Mouse (Mus musculus): Measurements from ENCODE around the gene Gstp3. TPM values are rescaled to one million over a fixed set of nuclear protein-coding genes. Genes with fewer than 3 reads are reported as not detected.
A peak's percentile ranks its signal among the peaks of the same experiment; 100 is the strongest.

Gstp3 gene
- polyA plus RNA-seq, 1 experiment from 2014 or later = 15.0 TPM

GRCm38 (mm10) chr19:4099056-4099455 lies 39.7 kb upstream of the Gstp3 start:
- H3K9me3 ChIP-seq (replicated peaks) = no peaks in the 10 kb centered on the region
- peaks cover 47% of the 10 kb centered on the region for H3K27me3 ChIP-seq (replicated peaks)
- H3K9ac ChIP-seq = peak overlapping the region; percentile 70
- peak overlapping the region; percentile 93 for H3K4me2 ChIP-seq
- H3K27ac ChIP-seq = peak overlapping the region; percentile 67
- WGBS (ENCODE audit: insufficient replicate concordance) = 6% methylated on average over 9 of the region's 9 CpGs
- H3K36me3 ChIP-seq = peaks cover 4% of the 10 kb centered on the region; the same call in 1 of the 2 replicates
- no peak for ATAC-seq
- peak overlapping the region; percentile 72 for H3K4me3 ChIP-seq
- H3K4me1 ChIP-seq = peaks cover 51% of the 10 kb centered on the region

GRCm38 (mm10) chr19:4098426-4098825 lies 39.1 kb upstream of the Gstp3 start:
- peak overlapping the region; percentile 72 for H3K4me3 ChIP-seq
- peak overlapping the region; percentile 67 for H3K27ac ChIP-seq
- H3K27me3 ChIP-seq (replicated peaks) = peaks cover 42% of the 10 kb centered on the region
- peaks cover 4% of the 10 kb centered on the region; the same call in 1 of the 2 replicates for H3K36me3 ChIP-seq
- H3K9me3 ChIP-seq (replicated peaks) = no peaks in the 10 kb centered on the region
- WGBS (ENCODE audit: insufficient replicate concordance) = 77% methylated on average over 13 of the region's 13 CpGs
- peak overlapping the region; percentile 93 for H3K4me2 ChIP-seq
- ATAC-seq = no peak
- H3K4me1 ChIP-seq = peaks cover 51% of the 10 kb centered on the region
- peak overlapping the region; percentile 22; the same call in 1 of the 2 replicates for H3K9ac ChIP-seq

GRCm38 (mm10) chr19:4097441-4097825 lies 38.1 kb upstream of the Gstp3 start:
- ATAC-seq = peak; percentile 76
- Histone ChIP-seq H3K27ac (peak overlapping the region; percentile 99), H3K9ac (peak overlapping the region; percentile 80), H3K9me3 (replicated peaks) (no peaks in the 10 kb centered on the region), H3K27me3 (replicated peaks) (peaks cover 32% of the 10 kb centered on the region), H3K36me3 (peaks cover 4% of the 10 kb centered on the region; the same call in 1 of the 2 replicates), H3K4me2 (peak overlapping the region; percentile 93), H3K4me3 (peak overlapping the region; percentile 72), H3K4me1 (peaks cover 58% of the 10 kb centered on the region)
- 1% methylated on average over 21 of the region's 21 CpGs for WGBS (ENCODE audit: insufficient replicate concordance)

- Histone ChIP-seq H3K27me3 (replicated peaks) (peaks cover 26% of the 10 kb centered on the region), H3K9me3 (replicated peaks) (no peaks in the 10 kb centered on the region), H3K4me3 (peak within 1 kb of the TSS; percentile 72), H3K36me3 (peaks cover 4% of the 10 kb centered on the region; the same call in 1 of the 2 replicates), H3K4me1 (peaks cover 59% of the 10 kb centered on the region), H3K9ac (peak within 1 kb of the TSS; percentile 80), H3K4me2 (peak within 1 kb of the TSS; percentile 93), H3K27ac (peak within 1 kb of the TSS; percentile 99)
- ATAC-seq = peak; percentile 91
- WGBS (ENCODE audit: insufficient replicate concordance) = under 1% methylated on average over 65 of the region's 65 CpGs
These were observed 37.5 kb upstream of the Gstp3 start, which contains the start of gene Cdk2ap2 for GRCm38 (mm10) chr19:4096642-4097440. Cdk2ap2 (plus strand) TSS chr19:4097182.

- Histone ChIP-seq H3K27ac (no peak overlapping the region), H3K9ac (peak overlapping the region; percentile 78; the same call in 1 of the 2 replicates), H3K4me3 (no peak overlapping the region), H3K4me2 (peak overlapping the region; percentile 93), H3K4me1 (peaks cover 56% of the 10 kb centered on the region), H3K27me3 (replicated peaks) (peaks cover 16% of the 10 kb centered on the region), H3K36me3 (peaks cover 4% of the 10 kb centered on the region; the same call in 1 of the 2 replicates), H3K9me3 (replicated peaks) (no peaks in the 10 kb centered on the region)
- 64% methylated on average over 3 of the region's 3 CpGs for WGBS (ENCODE audit: insufficient replicate concordance)
- ATAC-seq = no peak
These were observed 36.4 kb upstream of the Gstp3 start for GRCm38 (mm10) chr19:4095802-4096201.

GRCm38 (mm10) chr19:4094774-4095303 lies 35.5 kb upstream of the Gstp3 start:
- Histone ChIP-seq H3K36me3 (peaks cover 4% of the 10 kb centered on the region; the same call in 1 of the 2 replicates), H3K27me3 (replicated peaks) (peaks cover 14% of the 10 kb centered on the region), H3K9me3 (replicated peaks) (no peaks in the 10 kb centered on the region), H3K4me1 (peaks cover 47% of the 10 kb centered on the region), H3K27ac (no peak overlapping the region), H3K4me2 (no peak overlapping the region), H3K9ac (no peak overlapping the region), H3K4me3 (no peak overlapping the region)
- WGBS (ENCODE audit: insufficient replicate concordance) = 75% methylated on average over 5 of the region's 5 CpGs
- ATAC-seq = no peak

- H3K4me2 ChIP-seq = no peak overlapping the region
- no peak for ATAC-seq
- peaks cover 4% of the 10 kb centered on the region; the same call in 1 of the 2 replicates for H3K36me3 ChIP-seq
- H3K9me3 ChIP-seq (replicated peaks) = no peaks in the 10 kb centered on the region
- H3K27me3 ChIP-seq (replicated peaks) = peaks cover 13% of the 10 kb centered on the region
- peaks cover 42% of the 10 kb centered on the region for H3K4me1 ChIP-seq
- no peak overlapping the region for H3K4me3 ChIP-seq
- no peak overlapping the region for H3K9ac ChIP-seq
- WGBS (ENCODE audit: insufficient replicate concordance) = 74% methylated on average over 3 of the region's 3 CpGs
- H3K27ac ChIP-seq = no peak overlapping the region
These were observed 35.0 kb upstream of the Gstp3 start for GRCm38 (mm10) chr19:4094348-4094747.

GRCm38 (mm10) chr19:4093772-4094171 lies 34.4 kb upstream of the Gstp3 start:
- 77% methylated on average over 7 of the region's 7 CpGs for WGBS (ENCODE audit: insufficient replicate concordance)
- no peak overlapping the region for H3K4me3 ChIP-seq
- no peak overlapping the region for H3K27ac ChIP-seq
- H3K4me2 ChIP-seq = no peak overlapping the region
- no peak for ATAC-seq
- H3K27me3 ChIP-seq (replicated peaks) = peaks cover 18% of the 10 kb centered on the region
- peaks cover 36% of the 10 kb centered on the region for H3K4me1 ChIP-seq
- peaks cover 4% of the 10 kb centered on the region; the same call in 1 of the 2 replicates for H3K36me3 ChIP-seq
- no peaks in the 10 kb centered on the region for H3K9me3 ChIP-seq (replicated peaks)
- H3K9ac ChIP-seq = no peak overlapping the region

GRCm38 (mm10) chr19:4092750-4093149 lies 33.4 kb upstream of the Gstp3 start:
- H3K27ac ChIP-seq = no peak overlapping the region
- no peak overlapping the region for H3K9ac ChIP-seq
- H3K4me2 ChIP-seq = no peak overlapping the region
- 55% methylated on average over 3 of the region's 3 CpGs for WGBS (ENCODE audit: insufficient replicate concordance)
- no peak overlapping the region for H3K4me3 ChIP-seq
- H3K9me3 ChIP-seq (replicated peaks) = no peaks in the 10 kb centered on the region
- ATAC-seq = no peak
- no peaks in the 10 kb centered on the region for H3K36me3 ChIP-seq
- H3K27me3 ChIP-seq (replicated peaks) = peaks cover 26% of the 10 kb centered on the region
- H3K4me1 ChIP-seq = peaks cover 33% of the 10 kb centered on the region

GRCm38 (mm10) chr19:4091383-4091782 lies 32.0 kb upstream of the Gstp3 start:
- H3K4me2 ChIP-seq = no peak overlapping the region
- no peaks in the 10 kb centered on the region for H3K9me3 ChIP-seq (replicated peaks)
- no peak overlapping the region for H3K27ac ChIP-seq
- no peaks in the 10 kb centered on the region for H3K36me3 ChIP-seq
- no peak overlapping the region for H3K4me3 ChIP-seq
- H3K4me1 ChIP-seq = peaks cover 25% of the 10 kb centered on the region
- peaks cover 35% of the 10 kb centered on the region for H3K27me3 ChIP-seq (replicated peaks)
- 13% methylated on average over 2 of the region's 2 CpGs for WGBS (ENCODE audit: insufficient replicate concordance)
- H3K9ac ChIP-seq = no peak overlapping the region
- ATAC-seq = no peak

GRCm38 (mm10) chr19:4090446-4090845 lies 31.1 kb upstream of the Gstp3 start:
- WGBS (ENCODE audit: insufficient replicate concordance) = 69% methylated on average over 3 of the region's 3 CpGs

GRCm38 (mm10) chr19:4089128-4089527 lies 29.8 kb upstream of the Gstp3 start:
- H3K36me3 ChIP-seq = no peaks in the 10 kb centered on the region
- H3K4me3 ChIP-seq = no peak overlapping the region
- H3K4me1 ChIP-seq = peaks cover 21% of the 10 kb centered on the region
- H3K27ac ChIP-seq = no peak overlapping the region
- WGBS (ENCODE audit: insufficient replicate concordance) = 68% methylated on average over 6 of the region's 6 CpGs
- H3K9ac ChIP-seq = no peak overlapping the region
- no peak overlapping the region for H3K4me2 ChIP-seq
- H3K9me3 ChIP-seq (replicated peaks) = no peaks in the 10 kb centered on the region
- no peak for ATAC-seq
- peaks cover 54% of the 10 kb centered on the region for H3K27me3 ChIP-seq (replicated peaks)

More at GRCm38 (mm10) chr19:4090446-4090845, 31.1 kb upstream of the Gstp3 start:
- H3K27ac ChIP-seq = no peak overlapping the region
- H3K27me3 ChIP-seq (replicated peaks) = peaks cover 44% of the 10 kb centered on the region
- no peaks in the 10 kb centered on the region for H3K36me3 ChIP-seq
- H3K4me1 ChIP-seq = peaks cover 18% of the 10 kb centered on the region
- no peak overlapping the region for H3K9ac ChIP-seq
- ATAC-seq = 0 out of 2 replicates have a peak, but pooled peaks have one; percentile 30
- no peak overlapping the region for H3K4me3 ChIP-seq
- no peak overlapping the region for H3K4me2 ChIP-seq
- H3K9me3 ChIP-seq (replicated peaks) = no peaks in the 10 kb centered on the region
